Mouse (Mus musculus): Measurements from ENCODE around the gene Olfr1233. TPM values are rescaled to one million over a fixed set of nuclear protein-coding genes. Genes with fewer than 3 reads are reported as not detected.

The Olfr1233 gene
- not detected in 2 replicates for polyA plus RNA-seq (2014; fragmentation: Nextera tagmentation; extraction: Ambion mirVana)

DNA sequence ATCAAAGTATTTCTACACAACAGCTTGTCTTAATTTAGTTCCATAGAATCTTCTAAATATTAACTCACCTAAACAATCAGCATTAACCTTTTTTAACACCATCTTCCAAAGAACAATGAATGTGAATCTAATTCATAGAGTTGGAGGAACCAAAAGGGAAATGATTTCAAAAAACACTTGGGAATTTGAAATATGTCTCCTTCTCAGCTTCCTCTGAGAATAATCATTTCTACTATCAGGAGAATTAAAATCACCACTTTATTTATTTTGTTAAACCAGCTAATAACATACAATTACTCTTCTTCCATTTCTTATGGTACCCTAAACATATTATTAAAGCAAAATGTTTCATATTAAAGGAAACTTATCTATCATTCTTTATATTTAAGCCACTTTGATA is at the start of gene Olfr1233:
Gene Olfr1233, minus strand, starts transcription at position 101 of the 400 bp plus-strand sequence.
- Histone ChIP-seq H3K9ac (ENCODE audit: low read length) (no peak within 1 kb of the TSS), H3K4me3 (ENCODE audit: control insufficient read depth in 1 of 2, insufficient read depth in 1 of 2, low read depth in 1 of 2, low read length in 2 of 2) (no peak within 1 kb of the TSS), H3K36me3 (ENCODE audit: control insufficient read depth, insufficient read depth, low read length) (no peaks in the 10 kb centered on the region), H3K27me3 (ENCODE audit: control insufficient read depth, insufficient read depth, low read length) (no peaks in the 10 kb centered on the region), H3K27ac (replicated peaks in 1 of 2; ENCODE audit: control insufficient read depth in 1 of 2, insufficient read depth in 1 of 2, low read depth in 2 of 2, low read length in 2 of 2) (no peak within 1 kb of the TSS), H3K4me1 (ENCODE audit: control insufficient read depth in 2 of 2, insufficient read depth in 2 of 2, low read length in 2 of 2) (no peaks in the 10 kb centered on the region), H3K4me2 (ENCODE audit: low read length) (no peak within 1 kb of the TSS), H3K9me3 (ENCODE audit: control insufficient read depth, low read length) (no peaks in the 10 kb centered on the region)
- ATAC-seq (ENCODE audit: insufficient number of reproducible peaks, insufficient read depth, low FRiP score, low read depth): no peak

DNA sequence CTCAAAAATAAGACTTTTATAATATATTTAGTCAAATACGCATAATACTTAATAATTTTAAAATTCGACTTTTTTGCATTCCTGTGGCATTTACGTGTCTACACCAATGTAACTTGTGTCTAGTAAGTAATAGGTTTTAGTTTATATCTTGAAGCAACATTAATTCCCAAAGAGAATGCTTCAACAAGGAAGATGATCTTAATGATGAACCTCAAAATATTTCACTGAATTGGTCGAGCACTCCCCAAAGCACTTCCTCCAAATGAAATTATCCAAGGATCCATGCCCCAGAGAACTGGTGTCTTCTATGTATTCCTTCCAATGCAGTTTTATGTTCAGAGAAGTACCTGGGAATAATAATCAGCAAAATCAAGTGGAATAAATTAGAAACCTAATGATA is 22.6 kb upstream of the Olfr1233 start, which contains the start of gene Olfr1234:
Gene Olfr1234, minus strand, starts transcription at position 101 of the 400 bp plus-strand sequence.
- 71% methylated on average over 4 of the region's 4 CpGs for WGBS
- no peaks in the 10 kb centered on the region for H3K27me3 ChIP-seq (ENCODE audit: control insufficient read depth, insufficient read depth, low read length)
- no peak within 1 kb of the TSS for H3K4me2 ChIP-seq (ENCODE audit: low read length)
- no peaks in the 10 kb centered on the region for H3K9me3 ChIP-seq (ENCODE audit: control insufficient read depth, low read length)
- no peak within 1 kb of the TSS for H3K4me3 ChIP-seq (ENCODE audit: control insufficient read depth in 1 of 2, insufficient read depth in 1 of 2, low read depth in 1 of 2, low read length in 2 of 2)
- H3K27ac ChIP-seq (replicated peaks in 1 of 2; ENCODE audit: control insufficient read depth in 1 of 2, insufficient read depth in 1 of 2, low read depth in 2 of 2, low read length in 2 of 2): no peak within 1 kb of the TSS
- no peaks in the 10 kb centered on the region for H3K4me1 ChIP-seq (ENCODE audit: control insufficient read depth in 2 of 2, insufficient read depth in 2 of 2, low read length in 2 of 2)
- no peaks in the 10 kb centered on the region for H3K36me3 ChIP-seq (ENCODE audit: control insufficient read depth, insufficient read depth, low read length)
- ATAC-seq (ENCODE audit: insufficient number of reproducible peaks, insufficient read depth, low FRiP score, low read depth): no peak
- no peak within 1 kb of the TSS for H3K9ac ChIP-seq (ENCODE audit: low read length)

DNA sequence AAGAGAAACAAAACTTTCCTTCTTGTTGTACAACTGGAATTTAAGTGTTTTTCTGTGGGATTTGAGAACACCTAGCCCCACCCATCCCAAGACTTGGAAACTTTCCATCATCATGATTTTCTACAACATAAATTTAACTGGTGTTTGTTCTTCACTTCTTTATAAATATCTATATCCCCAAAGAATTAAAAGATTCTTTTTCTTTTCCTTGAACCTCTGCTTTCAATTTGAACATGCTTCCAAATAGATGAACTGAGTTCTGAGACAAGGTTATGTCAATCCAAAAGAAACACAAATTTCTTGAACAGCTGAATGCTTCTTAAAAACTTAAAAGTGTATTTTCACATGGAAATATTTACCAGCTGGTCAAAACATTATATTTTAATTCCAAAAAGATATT is 12.6 kb downstream of the Olfr1233 start, which contains the start of gene Olfr1232:
Gene Olfr1232, minus strand, starts transcription at position 101 of the 400 bp plus-strand sequence.
- Histone ChIP-seq H3K36me3 (ENCODE audit: control insufficient read depth, insufficient read depth, low read length) (no peaks in the 10 kb centered on the region), H3K4me1 (ENCODE audit: control insufficient read depth in 2 of 2, insufficient read depth in 2 of 2, low read length in 2 of 2) (no peaks in the 10 kb centered on the region), H3K27ac (replicated peaks in 1 of 2; ENCODE audit: control insufficient read depth in 1 of 2, insufficient read depth in 1 of 2, low read depth in 2 of 2, low read length in 2 of 2) (no peak within 1 kb of the TSS), H3K4me3 (ENCODE audit: control insufficient read depth in 1 of 2, insufficient read depth in 1 of 2, low read depth in 1 of 2, low read length in 2 of 2) (no peak within 1 kb of the TSS), H3K9ac (ENCODE audit: low read length) (no peak within 1 kb of the TSS), H3K9me3 (ENCODE audit: control insufficient read depth, low read length) (no peaks in the 10 kb centered on the region), H3K27me3 (ENCODE audit: control insufficient read depth, insufficient read depth, low read length) (no peaks in the 10 kb centered on the region), H3K4me2 (ENCODE audit: low read length) (no peak within 1 kb of the TSS)
- ATAC-seq (ENCODE audit: insufficient number of reproducible peaks, insufficient read depth, low FRiP score, low read depth): no peak

DNA sequence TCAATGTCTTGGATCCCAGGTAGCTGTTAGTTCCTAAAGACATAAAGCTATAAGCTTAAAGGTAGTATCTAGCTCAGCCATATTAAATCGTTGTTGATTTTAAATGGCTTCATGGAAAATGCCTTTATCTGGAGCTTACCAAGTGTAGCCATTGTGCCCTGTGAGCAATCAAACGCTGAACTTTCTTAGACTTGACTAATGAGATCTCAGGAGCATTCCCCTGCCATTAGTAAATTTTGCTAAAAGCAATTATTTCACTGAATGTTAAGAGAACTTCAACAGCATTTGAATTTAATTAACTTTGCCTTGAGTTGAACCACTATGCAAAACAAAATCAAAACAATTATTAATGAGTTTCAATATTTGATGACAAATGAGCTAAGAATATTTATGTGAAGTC is 35.2 kb downstream of the Olfr1233 start, which contains the start of gene Olfr1231:
Gene Olfr1231, minus strand, starts transcription at position 101 of the 400 bp plus-strand sequence.
- H3K9me3 ChIP-seq (ENCODE audit: control insufficient read depth, low read length): no peaks in the 10 kb centered on the region
- H3K27ac ChIP-seq (replicated peaks in 1 of 2; ENCODE audit: control insufficient read depth in 1 of 2, insufficient read depth in 1 of 2, low read depth in 2 of 2, low read length in 2 of 2): no peak within 1 kb of the TSS
- H3K27me3 ChIP-seq (ENCODE audit: control insufficient read depth, insufficient read depth, low read length): no peaks in the 10 kb centered on the region
- no peak within 1 kb of the TSS for H3K9ac ChIP-seq (ENCODE audit: low read length)
- 72% methylated on average over 2 of the region's 2 CpGs for WGBS
- H3K4me2 ChIP-seq (ENCODE audit: low read length): no peak within 1 kb of the TSS
- no peaks in the 10 kb centered on the region for H3K36me3 ChIP-seq (ENCODE audit: control insufficient read depth, insufficient read depth, low read length)
- H3K4me1 ChIP-seq (ENCODE audit: control insufficient read depth in 2 of 2, insufficient read depth in 2 of 2, low read length in 2 of 2): no peaks in the 10 kb centered on the region
- ATAC-seq (ENCODE audit: insufficient number of reproducible peaks, insufficient read depth, low FRiP score, low read depth): no peak
- no peak within 1 kb of the TSS for H3K4me3 ChIP-seq (ENCODE audit: control insufficient read depth in 1 of 2, insufficient read depth in 1 of 2, low read depth in 1 of 2, low read length in 2 of 2)

- ATAC-seq (ENCODE audit: insufficient number of reproducible peaks, insufficient read depth, low FRiP score, low read depth): no peak
Observed at GRCm38 (mm10) chr2:89297168-89297567, 45.0 kb downstream of the Olfr1233 start, which contains the start of gene Olfr1230. Gene Olfr1230 (minus strand): TSS chr2:89297268.

DNA sequence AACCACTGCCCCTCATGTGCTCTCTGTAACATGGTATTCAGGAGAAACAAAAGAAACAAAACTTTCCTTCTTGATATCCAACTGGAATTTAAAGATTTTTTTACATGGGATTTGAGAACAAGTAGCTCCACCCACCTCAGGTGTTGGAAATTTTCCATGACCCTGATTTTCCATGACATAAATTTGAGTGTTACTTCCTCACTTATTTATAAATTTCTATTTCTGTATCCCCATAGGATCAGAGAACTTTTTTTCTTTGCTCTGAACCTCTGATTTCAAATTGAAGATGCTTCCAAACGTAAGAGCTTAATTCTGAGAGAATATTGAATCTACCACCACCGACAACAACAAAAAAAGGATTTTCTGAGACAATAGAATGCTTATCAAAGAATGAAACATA is 54.3 kb downstream of the Olfr1233 start, which contains the start of gene Olfr1229:
Gene Olfr1229, minus strand, starts transcription at position 101 of the 400 bp plus-strand sequence.
- no peak within 1 kb of the TSS for H3K9ac ChIP-seq (ENCODE audit: low read length)
- WGBS: 78% methylated on average over 2 of the region's 2 CpGs
- H3K9me3 ChIP-seq (ENCODE audit: control insufficient read depth, low read length): no peaks in the 10 kb centered on the region
- no peaks in the 10 kb centered on the region for H3K27me3 ChIP-seq (ENCODE audit: control insufficient read depth, insufficient read depth, low read length)
- no peak within 1 kb of the TSS for H3K4me2 ChIP-seq (ENCODE audit: low read length)
- no peak within 1 kb of the TSS for H3K4me3 ChIP-seq (ENCODE audit: control insufficient read depth in 1 of 2, insufficient read depth in 1 of 2, low read depth in 1 of 2, low read length in 2 of 2)
- H3K36me3 ChIP-seq (ENCODE audit: control insufficient read depth, insufficient read depth, low read length): no peaks in the 10 kb centered on the region
- no peak for ATAC-seq (ENCODE audit: insufficient number of reproducible peaks, insufficient read depth, low FRiP score, low read depth)
- H3K4me1 ChIP-seq (ENCODE audit: control insufficient read depth in 2 of 2, insufficient read depth in 2 of 2, low read length in 2 of 2): no peaks in the 10 kb centered on the region
- no peak within 1 kb of the TSS for H3K27ac ChIP-seq (replicated peaks in 1 of 2; ENCODE audit: control insufficient read depth in 1 of 2, insufficient read depth in 1 of 2, low read depth in 2 of 2, low read length in 2 of 2)

More at GRCm38 (mm10) chr2:89297168-89297567, 45.0 kb downstream of the Olfr1233 start, which contains the start of gene Olfr1230:
- H3K27ac ChIP-seq (replicated peaks in 1 of 2; ENCODE audit: control insufficient read depth in 1 of 2, insufficient read depth in 1 of 2, low read depth in 2 of 2, low read length in 2 of 2): no peak within 1 kb of the TSS
- no peaks in the 10 kb centered on the region for H3K9me3 ChIP-seq (ENCODE audit: control insufficient read depth, low read length)
- H3K4me2 ChIP-seq (ENCODE audit: low read length): no peak within 1 kb of the TSS
- no peaks in the 10 kb centered on the region for H3K4me1 ChIP-seq (ENCODE audit: control insufficient read depth in 2 of 2, insufficient read depth in 2 of 2, low read length in 2 of 2)
- H3K36me3 ChIP-seq (ENCODE audit: control insufficient read depth, insufficient read depth, low read length): no peaks in the 10 kb centered on the region
- no peak within 1 kb of the TSS for H3K9ac ChIP-seq (ENCODE audit: low read length)
- WGBS: 81% methylated on average over 1 of the region's 1 CpGs
- H3K4me3 ChIP-seq (ENCODE audit: control insufficient read depth in 1 of 2, insufficient read depth in 1 of 2, low read depth in 1 of 2, low read length in 2 of 2): no peak within 1 kb of the TSS
- no peaks in the 10 kb centered on the region for H3K27me3 ChIP-seq (ENCODE audit: control insufficient read depth, insufficient read depth, low read length)

Other genes starting within 250 kb of the Olfr1233 start
- not detected in 2 replicates for gene Olfr1220, start 235.6 kb downstream of the Olfr1233 start, polyA plus RNA-seq (2014; fragmentation: Nextera tagmentation; extraction: Ambion mirVana)
- gene Olfr1221, start 225.1 kb downstream of the Olfr1233 start, polyA plus RNA-seq (2014; fragmentation: Nextera tagmentation; extraction: Ambion mirVana): not detected in 2 replicates
- not detected in 2 replicates for gene Olfr1222, start 209.3 kb downstream of the Olfr1233 start, polyA plus RNA-seq (2014; fragmentation: Nextera tagmentation; extraction: Ambion mirVana)
- gene Olfr1223, start 190.8 kb downstream of the Olfr1233 start, polyA plus RNA-seq (2014; fragmentation: Nextera tagmentation; extraction: Ambion mirVana): not detected in 2 replicates
- not detected in 2 replicates for gene Olfr1224-ps1, start 178.3 kb downstream of the Olfr1233 start, polyA plus RNA-seq (2014; fragmentation: Nextera tagmentation; extraction: Ambion mirVana)
- gene Olfr1225, start 167.7 kb downstream of the Olfr1233 start, polyA plus RNA-seq (2014; fragmentation: Nextera tagmentation; extraction: Ambion mirVana): not detected in 2 replicates
- not detected in 2 replicates for gene Olfr1226, start 142.3 kb downstream of the Olfr1233 start, polyA plus RNA-seq (2014; fragmentation: Nextera tagmentation; extraction: Ambion mirVana)
- not detected in 2 replicates for gene Olfr1228, start 88.3 kb downstream of the Olfr1233 start, polyA plus RNA-seq (2014; fragmentation: Nextera tagmentation; extraction: Ambion mirVana)
- not detected in 2 replicates for gene Olfr1229, start 54.4 kb downstream of the Olfr1233 start, polyA plus RNA-seq (2014; fragmentation: Nextera tagmentation; extraction: Ambion mirVana)
- gene Olfr1230, start 45.1 kb downstream of the Olfr1233 start, polyA plus RNA-seq (2014; fragmentation: Nextera tagmentation; extraction: Ambion mirVana): not detected in 2 replicates
- not detected in 2 replicates for gene Olfr1231, start 35.3 kb downstream of the Olfr1233 start, polyA plus RNA-seq (2014; fragmentation: Nextera tagmentation; extraction: Ambion mirVana)
- gene Olfr1232, start 12.7 kb downstream of the Olfr1233 start, polyA plus RNA-seq (2014; fragmentation: Nextera tagmentation; extraction: Ambion mirVana): not detected in 2 replicates
- not detected in 2 replicates for gene Olfr1234, start 22.5 kb upstream of the Olfr1233 start, polyA plus RNA-seq (2014; fragmentation: Nextera tagmentation; extraction: Ambion mirVana)
- not detected in 2 replicates for gene Olfr1238, start 67.3 kb upstream of the Olfr1233 start, polyA plus RNA-seq (2014; fragmentation: Nextera tagmentation; extraction: Ambion mirVana)
- not detected in 2 replicates for gene Olfr1239, start 78.0 kb upstream of the Olfr1233 start, polyA plus RNA-seq (2014; fragmentation: Nextera tagmentation; extraction: Ambion mirVana)
- gene Olfr1240, start 100.6 kb upstream of the Olfr1233 start, polyA plus RNA-seq (2014; fragmentation: Nextera tagmentation; extraction: Ambion mirVana): not detected in 2 replicates
- not detected in 2 replicates for gene Olfr1241, start 144.7 kb upstream of the Olfr1233 start, polyA plus RNA-seq (2014; fragmentation: Nextera tagmentation; extraction: Ambion mirVana)
- not detected in 2 replicates for gene Olfr1242, start 155.9 kb upstream of the Olfr1233 start, polyA plus RNA-seq (2014; fragmentation: Nextera tagmentation; extraction: Ambion mirVana)
- gene Olfr1243, start 189.1 kb upstream of the Olfr1233 start, polyA plus RNA-seq (2014; fragmentation: Nextera tagmentation; extraction: Ambion mirVana): not detected in 2 replicates
- gene Olfr1245, start 236.0 kb upstream of the Olfr1233 start, polyA plus RNA-seq (2014; fragmentation: Nextera tagmentation; extraction: Ambion mirVana): not detected in 2 replicates

All from heart, embryonic 14.5 days (tissue).